Mouse (Mus musculus) 3T3-L1 (cell line): ENCODE measurements at regions not wholly inside any gene's neighbourhood (a gene's known extent, or its start where the extent isn't known, plus 50 kb on each side); places are given as distances from the start of the nearest gene placed in this dataset.

Experiments used
- DNase-seq: peaks from one replicate; pipeline ENCODE4 v3.0.0-alpha.2; 2015; ENCODE audit warnings: low read depth, low spot score

GRCm38 (mm10) chr13:34800906-34801305, 66.3 kb downstream of the Fam50b start:
- no peak for DNase-seq

GRCm38 (mm10) chr13:34806532-34807092, 68.5 kb upstream of the Prpf4b start:
- peak; percentile 93 for DNase-seq

GRCm38 (mm10) chr13:34809536-34809935, 65.6 kb upstream of the Prpf4b start:
- DNase-seq = no peak

- DNase-seq = no peak
Measured at GRCm38 (mm10) chr13:34814161-34815056, 60.7 kb upstream of the Prpf4b start.

- DNase-seq = no peak
Measured at GRCm38 (mm10) chr13:34815057-34815410, 60.1 kb upstream of the Prpf4b start.

GRCm38 (mm10) chr13:34818211-34818610, 56.9 kb upstream of the Prpf4b start:
- no peak for DNase-seq

GRCm38 (mm10) chr13:34820423-34820822, 54.7 kb upstream of the Prpf4b start:
- DNase-seq = no peak

GRCm38 (mm10) chr13:34821946-34822345, 53.2 kb upstream of the Prpf4b start:
- peak; percentile 20 for DNase-seq

GRCm38 (mm10) chr13:34824157-34824556, 50.9 kb upstream of the Prpf4b start:
- DNase-seq = no peak
